Mouse (Mus musculus) CD8-positive naive resting alpha-beta T cell, adult 2 months (primary cell): ENCODE results near the gene Nkap.
"Not testable (repeated sequence)": the region's sequence is repeated elsewhere in the genome, so short reads cannot be mapped to it uniquely, and the experiment has no call there.

Source experiments
- DNase-seq, 2 experiments: peaks; one replicate each; pipeline ENCODE4 v3.0.0; 2022; ENCODE audit warnings: low read depth in 2 of 2, low spot score in 2 of 2

Nkap gene

DNA sequence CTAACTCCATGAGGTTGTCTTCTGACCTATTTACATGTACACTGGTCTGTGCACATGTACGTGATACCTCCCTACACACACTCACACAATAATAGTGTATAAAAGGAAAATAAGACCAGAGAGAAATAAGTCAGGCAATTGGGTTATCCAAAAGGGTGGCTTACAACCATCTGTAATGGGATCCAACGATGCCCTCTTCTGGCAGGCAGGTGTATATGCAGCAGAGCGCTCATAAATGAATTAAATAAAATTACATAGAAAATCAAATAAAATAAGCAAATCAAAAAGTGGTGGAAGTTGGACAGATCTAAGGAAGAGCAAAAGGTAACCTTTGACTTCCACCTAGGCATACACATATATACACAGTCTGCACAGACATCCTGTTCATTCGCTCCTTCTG lies 31.2 kb downstream of the Nkap start:
- DNase-seq, result peak in 1 of 2 experiments; percentile 23

DNA sequence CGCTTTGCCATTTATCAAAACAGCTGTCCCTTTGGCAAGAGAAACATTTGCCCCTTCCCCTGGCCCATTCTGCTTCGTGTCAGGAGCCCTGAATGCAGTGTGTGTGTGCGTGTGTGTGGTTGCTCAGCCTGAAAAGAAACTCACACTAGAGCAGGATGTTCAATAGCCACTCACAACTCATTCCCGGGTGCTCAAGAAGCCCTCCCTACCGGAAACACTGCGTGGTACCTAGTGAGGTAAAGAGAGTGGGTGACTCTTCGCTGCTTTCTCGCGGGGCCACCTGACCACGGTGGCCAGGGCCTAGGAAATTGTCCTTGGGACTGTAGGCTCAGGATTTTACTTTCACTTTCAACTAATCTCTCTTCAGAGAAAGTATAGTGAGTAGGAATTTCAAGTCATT lies 34.6 kb downstream of the Nkap start:
- DNase-seq, result no peak

DNA sequence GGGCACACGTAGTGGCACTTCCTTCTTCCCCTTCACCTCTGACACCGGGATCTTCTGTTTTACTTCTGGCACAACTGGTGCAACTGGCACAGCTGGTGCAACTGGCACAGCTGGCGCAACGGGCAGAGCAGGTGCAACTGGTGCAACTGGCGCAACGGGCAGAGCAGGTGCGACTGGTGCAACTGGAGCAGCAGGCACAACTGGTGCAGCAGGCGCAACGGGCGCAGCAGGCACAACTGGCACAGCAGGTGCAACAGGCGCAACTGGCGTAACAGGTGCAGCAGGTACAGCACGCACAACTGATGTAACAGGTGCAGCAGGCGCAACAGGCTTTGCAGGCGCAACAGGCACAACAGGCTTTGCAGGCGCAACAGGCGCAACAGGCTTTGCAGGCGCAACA lies 36.5 kb downstream of the Nkap start:
- DNase-seq, result no peak

DNA sequence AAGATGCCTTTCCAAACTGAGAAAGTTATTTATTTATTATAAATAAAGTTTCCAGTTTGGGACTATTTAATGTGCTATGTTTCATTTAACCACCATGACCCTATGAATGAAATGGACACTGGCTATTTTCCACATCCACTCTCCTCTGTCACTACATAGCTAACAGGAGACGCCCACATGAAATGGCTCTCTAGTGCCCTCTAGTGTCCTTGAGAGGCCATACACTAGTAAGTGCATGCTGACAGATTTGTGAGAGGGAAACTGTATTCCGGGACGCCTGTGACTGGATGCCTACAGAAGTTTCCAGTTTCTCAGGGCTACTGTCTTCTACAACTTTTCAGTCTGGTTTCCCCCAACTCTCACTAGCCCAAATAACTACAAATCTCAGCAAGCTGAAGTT lies 40.5 kb downstream of the Nkap start:
- peak in 1 of 2 experiments; percentile 40 for DNase-seq

DNA sequence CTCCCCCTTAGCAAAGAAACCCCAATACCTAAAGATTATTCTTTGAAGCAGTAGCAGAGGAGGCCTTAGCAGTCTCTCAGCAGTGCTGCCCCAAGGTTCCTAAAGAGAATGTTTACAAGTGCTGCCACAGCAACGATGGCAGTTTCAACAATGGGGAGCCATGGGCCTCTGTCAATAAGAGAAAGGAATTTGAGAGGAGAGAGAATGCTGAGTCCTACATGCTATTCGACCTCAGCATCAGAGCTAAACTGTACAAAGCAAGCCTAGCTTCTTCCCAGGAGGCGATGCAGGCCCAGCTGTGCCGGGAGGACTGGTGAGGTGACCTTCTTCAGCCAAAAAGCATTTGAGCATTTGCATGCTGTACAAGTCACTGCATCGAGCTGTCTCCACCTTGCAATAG lies 42.1 kb downstream of the Nkap start, which contains the start of gene Akap14:
Akap14 (minus strand) TSS at position 101 of the 400 bp plus-strand sequence.
- no peak for DNase-seq

DNA sequence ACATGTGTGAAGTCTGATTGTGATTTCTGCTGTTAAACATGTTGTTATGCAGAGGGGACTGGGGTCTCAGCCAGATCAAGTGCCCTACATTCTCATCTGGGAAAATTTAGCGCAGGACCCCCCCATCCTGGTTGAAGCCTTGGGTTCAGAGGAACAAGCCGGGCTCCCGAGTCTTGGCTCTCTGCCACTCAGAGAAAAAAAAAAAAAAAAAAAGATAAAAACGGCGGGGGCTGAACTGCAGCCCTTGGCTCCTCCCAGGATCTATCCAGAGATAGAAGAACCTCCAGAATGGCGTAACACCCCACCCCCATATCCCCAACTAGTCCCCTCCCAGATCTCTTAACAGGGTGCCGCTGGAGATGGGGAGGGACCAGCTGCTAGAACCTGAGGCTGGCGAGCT lies 57.8 kb downstream of the Nkap start:
- DNase-seq, result not testable (repeated sequence)

DNA sequence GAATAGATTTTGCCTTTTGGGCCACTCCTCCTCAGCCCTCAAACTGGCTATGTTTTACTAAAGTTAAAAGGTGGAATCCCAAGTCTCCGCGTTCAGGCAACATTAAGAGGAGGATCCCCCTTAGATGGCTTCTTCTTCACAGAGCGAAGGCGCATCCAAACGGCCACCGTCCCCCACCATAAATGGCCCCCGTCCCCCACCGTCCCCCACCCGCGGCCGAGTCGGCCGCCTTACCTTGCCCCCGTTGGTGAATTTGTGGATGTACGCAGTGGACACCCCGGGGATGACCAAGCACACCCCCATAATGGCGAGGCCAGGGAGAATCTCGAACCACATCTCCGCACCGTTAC lies 64.1 kb downstream of the Nkap start:
- DNase-seq, result no peak

DNA sequence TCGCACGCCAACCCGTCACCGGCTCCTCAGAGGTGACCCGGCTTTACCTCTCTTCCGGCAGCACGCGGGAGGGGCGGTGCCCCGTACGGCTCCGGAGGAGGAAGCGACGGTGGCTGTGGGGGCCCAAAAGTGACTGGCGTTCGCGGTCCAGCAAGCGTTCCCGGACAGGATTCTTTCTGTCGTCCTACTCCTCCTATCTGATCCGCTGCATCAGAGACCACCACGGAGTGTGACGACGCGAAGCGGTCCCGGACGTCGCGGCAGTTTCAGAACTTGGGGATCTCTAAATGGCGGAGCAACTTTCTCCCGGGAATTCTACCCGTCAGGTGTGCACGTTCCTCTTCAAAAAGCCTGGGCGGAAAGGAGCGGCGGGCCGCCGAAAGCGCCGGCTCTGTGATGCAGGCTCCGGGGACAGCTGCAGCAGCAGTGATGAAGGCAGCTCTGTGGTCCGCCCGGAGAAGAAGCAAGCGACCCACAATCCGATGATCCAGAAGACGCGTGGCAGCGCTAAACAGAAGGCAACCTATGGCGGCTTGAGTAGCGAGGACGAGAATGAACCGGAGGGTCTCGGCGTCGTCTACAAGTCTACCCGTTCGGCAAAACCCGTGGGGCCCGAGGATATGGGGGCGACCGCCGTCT lies 64.6 kb downstream of the Nkap start, which contains the start of the genes Ndufa1 and Rnf113a1:
Ndufa1 (minus strand) TSS at position 59 of the 639 bp plus-strand sequence.
Rnf113a1 (plus strand) TSS at position 141 of the 639 bp plus-strand sequence.
- peak; percentile 63 to 71 for DNase-seq

DNA sequence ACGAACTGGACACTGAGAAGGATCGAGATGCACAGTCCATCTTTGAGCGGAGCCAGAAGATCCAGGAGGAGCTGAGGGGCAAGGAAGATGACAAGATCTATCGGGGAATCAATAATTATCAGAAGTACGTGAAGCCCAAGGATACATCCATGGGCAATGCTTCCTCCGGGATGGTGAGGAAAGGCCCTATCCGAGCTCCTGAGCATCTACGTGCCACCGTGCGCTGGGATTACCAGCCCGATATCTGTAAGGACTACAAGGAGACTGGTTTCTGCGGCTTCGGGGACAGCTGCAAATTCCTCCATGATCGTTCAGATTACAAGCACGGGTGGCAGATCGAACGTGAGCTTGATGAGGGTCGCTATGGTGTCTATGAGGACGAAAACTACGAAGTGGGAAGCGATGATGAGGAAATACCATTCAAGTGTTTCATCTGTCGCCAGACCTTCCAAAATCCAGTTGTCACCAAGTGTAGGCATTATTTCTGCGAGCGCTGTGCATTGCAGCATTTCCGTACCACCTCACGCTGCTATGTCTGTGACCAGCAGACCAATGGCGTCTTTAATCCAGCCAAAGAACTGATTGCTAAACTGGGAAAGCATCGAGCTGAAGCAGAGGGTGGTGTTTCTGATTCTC lies 65.3 kb downstream of the Nkap start:
- DNase-seq, result no peak

DNA sequence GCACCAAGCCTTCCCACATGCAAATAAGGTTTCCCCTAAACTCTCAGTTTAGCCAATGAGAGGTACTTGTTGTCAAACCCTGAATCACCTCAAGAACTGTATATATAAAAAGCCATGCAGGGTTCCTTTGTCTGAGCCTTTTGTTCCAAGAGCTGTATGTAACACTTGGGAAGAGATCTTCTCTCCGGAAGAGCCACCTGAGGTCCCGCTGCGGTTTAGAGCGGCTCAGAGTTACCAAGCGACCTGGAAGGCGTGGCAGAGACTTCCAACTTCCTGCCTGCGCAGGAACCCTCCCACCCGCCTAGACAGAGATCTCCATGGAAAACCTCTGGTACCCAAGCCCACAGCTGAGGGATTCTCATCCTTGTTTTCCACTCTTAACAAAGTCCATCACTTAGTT lies 72.1 kb downstream of the Nkap start:
- DNase-seq, result no peak
